Mouse (Mus musculus) lung, embryonic 16.5 days (tissue): ENCODE results near the gene Kcng1. TPM values are rescaled to one million over a fixed set of nuclear protein-coding genes. Genes with fewer than 3 reads are reported as not detected.

ENCODE experiments used
- ATAC-seq: fragments of 200-750 bp; cut with Nextera tagmentation; 2 replicates; pipeline ENCODE4 v1.8.0; 2017; ENCODE audit warnings: low read depth, mild to moderate bottlenecking, moderate library complexity
- H3K27ac ChIP-seq: fragments of 300-500 bp; sonication (generic); 2 replicates; pipeline ENCODE4 v1.5.1; 2014; ENCODE audit warnings: mild to moderate bottlenecking, control low read depth, low read length
- H3K27me3 ChIP-seq: fragments of 300-500 bp; sonication (generic); 2 replicates; pipeline ENCODE4 v1.6.1; 2014; ENCODE audit warnings: low read depth, low read length, mixed read lengths; ENCODE audit not compliant: control insufficient read depth, insufficient read depth
- H3K36me3 ChIP-seq: fragments of 300-500 bp; sonication (generic); 2 replicates; pipeline ENCODE4 v1.6.1; 2014; ENCODE audit warnings: low read length; ENCODE audit not compliant: control insufficient read depth, insufficient read depth
- H3K4me1 ChIP-seq: fragments of 300-500 bp; sonication (generic); replicated peaks from 2 replicates; pipeline ENCODE4 v1.6.1; 2014; ENCODE audit warnings: low read length, mixed read lengths; ENCODE audit not compliant: control insufficient read depth, insufficient read depth
- H3K4me2 ChIP-seq: fragments of 300-500 bp; sonication (generic); 2 replicates; pipeline ENCODE4 v1.6.1; 2014; ENCODE audit warnings: low read depth, low read length, control low read depth
- H3K4me3 ChIP-seq: fragments of 300-500 bp; sonication (generic); 2 replicates; pipeline ENCODE4 v1.5.1; 2014; ENCODE audit warnings: mild to moderate bottlenecking, low read length, control low read depth
- H3K9ac ChIP-seq: fragments of 300-500 bp; sonication (generic); 2 replicates; pipeline ENCODE4 v1.6.1; 2014; ENCODE audit warnings: low read length, control low read depth
- H3K9me3 ChIP-seq: fragments of 300-500 bp; sonication (generic); 2 replicates; pipeline ENCODE4 v1.6.1; 2016; ENCODE audit warnings: low read length; ENCODE audit not compliant: control insufficient read depth
- WGBS: fragments of 180-500 bp; shearing (Covaris S2); extraction: QIAGEN DNeasy Blood & Tissue Kit; methylation state at CpG from one replicate; pipeline ENCODE4 v1.1.7; 2014; 5-methylcytosine and 5-hydroxymethylcytosine counted together
- polyA plus RNA-seq: library from polyadenylated mRNA; unstranded; fragments of >200 nt; fragmentation: Nextera tagmentation; extraction: Ambion mirVana; gene quantifications from 2 replicates; pipeline ENCODE4 v1.2.1, GENCODE M21; 2015

Kcng1 gene
- polyA plus RNA-seq, 1 experiment from 2014 or later: 0.19 TPM

DNA sequence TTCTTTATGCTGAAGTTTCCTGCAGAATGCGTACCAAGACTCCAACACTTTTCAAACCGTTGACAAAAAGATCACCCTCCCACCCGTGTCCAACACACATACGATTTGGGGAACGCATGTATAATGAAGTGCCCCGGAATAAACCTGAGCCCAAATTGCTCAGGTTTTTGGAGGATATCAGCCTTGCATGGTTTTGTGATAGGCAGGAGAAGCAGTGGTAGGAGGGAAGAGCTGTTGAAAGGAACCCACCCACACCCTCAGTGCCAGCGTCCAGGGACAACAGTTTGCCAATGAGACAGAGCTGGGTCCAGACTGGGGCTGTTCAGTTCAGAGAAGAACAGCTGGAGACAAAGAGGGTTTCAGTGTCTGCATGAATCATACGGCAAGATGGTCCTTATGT lies 18.1 kb upstream of the Kcng1 start:
- H3K9ac ChIP-seq: no peak overlapping the region
- H3K27me3 ChIP-seq: no peaks in the 10 kb centered on the region
- H3K36me3 ChIP-seq: no peaks in the 10 kb centered on the region
- H3K4me3 ChIP-seq: no peak overlapping the region
- H3K9me3 ChIP-seq: no peaks in the 10 kb centered on the region
- H3K27ac ChIP-seq: no peak overlapping the region
- H3K4me2 ChIP-seq: no peak overlapping the region
- no peaks in the 10 kb centered on the region for H3K4me1 ChIP-seq
- 81% methylated on average over 8 of the region's 8 CpGs for WGBS
- ATAC-seq: no peak

DNA sequence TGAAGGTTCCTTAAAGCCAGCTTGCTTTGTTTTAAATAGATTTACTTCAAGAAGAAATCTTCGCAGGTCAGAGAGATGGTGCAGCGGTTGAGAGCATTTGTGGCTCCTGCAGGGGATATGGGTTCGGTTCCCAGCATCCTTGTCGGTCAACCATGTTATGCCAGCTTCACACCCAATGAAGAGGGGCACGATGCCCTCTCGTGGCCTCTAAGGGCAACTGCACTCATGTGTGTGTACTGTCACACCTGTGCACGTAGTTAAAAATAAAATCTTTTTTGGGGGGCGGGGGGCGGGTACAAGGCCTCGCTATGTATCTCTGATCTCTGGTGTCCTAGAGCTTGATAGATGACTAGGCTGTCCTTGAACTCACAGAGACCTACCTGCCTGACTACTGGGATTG lies 15.0 kb upstream of the Kcng1 start:
- no peak overlapping the region for H3K27ac ChIP-seq
- no peaks in the 10 kb centered on the region; the same call in 1 of the 2 replicates for H3K4me1 ChIP-seq
- H3K36me3 ChIP-seq: no peaks in the 10 kb centered on the region
- H3K4me3 ChIP-seq: no peak overlapping the region
- H3K4me2 ChIP-seq: no peak overlapping the region
- ATAC-seq: no peak
- peaks cover 4% of the 10 kb centered on the region; the same call in 1 of the 2 replicates for H3K27me3 ChIP-seq
- no peak overlapping the region for H3K9ac ChIP-seq
- WGBS: 84% methylated on average over 10 of the region's 10 CpGs
- H3K9me3 ChIP-seq: no peaks in the 10 kb centered on the region

DNA sequence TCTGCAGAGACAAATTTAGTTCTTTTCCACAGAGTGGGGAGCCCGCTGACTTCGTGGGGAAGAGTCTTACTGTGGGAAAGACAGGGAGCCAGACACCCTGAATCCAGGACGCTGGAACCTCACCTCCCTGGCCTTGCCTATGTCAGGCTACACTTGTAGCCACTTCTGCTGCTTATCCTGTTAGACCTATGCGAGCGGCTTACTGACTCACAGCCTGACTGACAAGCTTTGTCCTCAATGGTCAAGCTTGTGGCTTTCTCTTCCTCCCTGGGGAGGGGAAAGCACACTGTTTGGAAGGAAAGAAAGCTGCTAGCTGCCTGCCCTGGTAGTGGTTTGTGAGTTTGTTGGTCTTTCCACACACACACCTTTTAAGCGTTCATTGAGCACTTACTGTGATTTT lies 11.0 kb upstream of the Kcng1 start:
- Histone ChIP-seq H3K4me2 (no peak overlapping the region), H3K27ac (no peak overlapping the region), H3K9ac (no peak overlapping the region), H3K4me3 (no peak overlapping the region), H3K36me3 (no peaks in the 10 kb centered on the region), H3K27me3 (peaks cover 4% of the 10 kb centered on the region; the same call in 1 of the 2 replicates), H3K9me3 (peaks cover 4% of the 10 kb centered on the region; the same call in 1 of the 2 replicates), H3K4me1 (no peaks in the 10 kb centered on the region; the same call in 1 of the 2 replicates)
- no peak for ATAC-seq
- WGBS: 16% methylated on average over 6 of the region's 6 CpGs

DNA sequence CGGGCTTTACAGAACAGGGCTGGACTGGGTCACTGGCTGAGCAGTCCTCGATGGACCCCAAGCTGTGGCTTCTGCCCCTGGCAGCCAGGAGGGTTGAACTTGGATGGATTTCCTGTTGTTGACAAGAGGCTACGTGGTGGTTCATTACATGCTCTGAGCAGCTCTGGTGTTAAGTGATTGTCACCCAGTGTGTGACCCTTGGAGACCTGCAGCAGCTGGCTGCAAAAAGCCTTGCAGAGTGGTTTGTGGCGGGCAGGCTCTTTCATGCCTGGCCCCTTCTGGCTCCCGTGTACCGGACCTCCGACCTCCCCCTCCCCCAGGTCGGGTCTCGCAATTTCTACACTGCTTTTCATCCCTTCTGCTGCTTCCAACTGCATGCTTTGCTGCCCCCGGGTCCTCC lies 10.5 kb upstream of the Kcng1 start:
- Histone ChIP-seq H3K4me3 (no peak overlapping the region), H3K27me3 (peaks cover 4% of the 10 kb centered on the region; the same call in 1 of the 2 replicates), H3K9me3 (peaks cover 4% of the 10 kb centered on the region; the same call in 1 of the 2 replicates), H3K4me2 (no peak overlapping the region), H3K27ac (no peak overlapping the region), H3K4me1 (no peaks in the 10 kb centered on the region; the same call in 1 of the 2 replicates), H3K9ac (no peak overlapping the region), H3K36me3 (no peaks in the 10 kb centered on the region)
- WGBS: 12% methylated on average over 10 of the region's 10 CpGs
- ATAC-seq: no peak

DNA sequence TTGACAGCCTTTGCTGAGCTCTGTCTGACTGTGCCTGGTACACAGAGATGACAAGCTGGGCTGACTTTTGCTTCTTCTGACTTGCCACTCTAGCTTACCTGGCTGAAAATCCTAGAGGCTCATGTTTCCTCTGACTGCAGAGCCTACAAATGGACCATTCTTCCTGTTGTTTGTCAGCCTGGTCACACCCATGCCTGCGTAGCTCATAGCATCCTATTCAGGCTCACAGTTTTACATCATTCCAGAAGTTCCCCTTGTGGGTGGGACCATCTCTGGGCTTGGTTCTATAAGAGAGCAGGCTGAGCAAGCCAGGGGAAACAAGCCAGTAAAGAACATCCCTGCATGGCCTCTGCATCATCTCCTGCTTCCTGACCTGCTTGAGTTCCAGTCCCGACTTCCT lies 8.3 kb upstream of the Kcng1 start:
- H3K4me1 ChIP-seq: no peaks in the 10 kb centered on the region; the same call in 1 of the 2 replicates
- no peak overlapping the region for H3K27ac ChIP-seq
- no peak overlapping the region for H3K4me3 ChIP-seq
- H3K27me3 ChIP-seq: peaks cover 4% of the 10 kb centered on the region; the same call in 1 of the 2 replicates
- no peak overlapping the region for H3K9ac ChIP-seq
- no peaks in the 10 kb centered on the region for H3K36me3 ChIP-seq
- peaks cover 10% of the 10 kb centered on the region for H3K9me3 ChIP-seq
- ATAC-seq: no peak
- 64% methylated on average over 2 of the region's 2 CpGs for WGBS
- H3K4me2 ChIP-seq: no peak overlapping the region

DNA sequence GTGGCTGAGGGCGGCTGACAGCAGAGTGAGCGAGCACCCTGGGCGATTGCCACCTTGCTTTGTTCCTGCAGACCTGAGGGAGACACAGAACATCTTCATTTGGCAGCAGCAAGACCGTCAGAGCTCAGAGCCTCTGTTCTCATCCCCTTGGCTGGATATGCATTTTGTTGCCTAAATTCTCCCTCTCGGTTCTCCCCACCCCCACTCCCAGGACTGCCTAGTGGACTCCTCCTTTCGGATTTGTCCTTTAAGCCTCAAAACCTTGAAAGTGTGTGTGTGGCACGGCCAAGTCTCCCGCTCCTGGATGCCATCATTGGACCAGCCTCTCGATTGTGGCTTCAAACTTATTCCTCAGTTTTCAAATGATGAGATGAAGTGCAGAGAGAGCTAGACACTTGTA lies 7.5 kb upstream of the Kcng1 start:
- H3K27me3 ChIP-seq: peaks cover 6% of the 10 kb centered on the region
- H3K4me3 ChIP-seq: no peak overlapping the region
- H3K4me1 ChIP-seq: no peaks in the 10 kb centered on the region; the same call in 1 of the 2 replicates
- H3K9me3 ChIP-seq: peaks cover 10% of the 10 kb centered on the region
- no peak overlapping the region for H3K9ac ChIP-seq
- H3K4me2 ChIP-seq: peak overlapping the region; percentile 30
- no peak overlapping the region for H3K27ac ChIP-seq
- H3K36me3 ChIP-seq: no peaks in the 10 kb centered on the region
- WGBS: 48% methylated on average over 9 of the region's 9 CpGs
- ATAC-seq: no peak

DNA sequence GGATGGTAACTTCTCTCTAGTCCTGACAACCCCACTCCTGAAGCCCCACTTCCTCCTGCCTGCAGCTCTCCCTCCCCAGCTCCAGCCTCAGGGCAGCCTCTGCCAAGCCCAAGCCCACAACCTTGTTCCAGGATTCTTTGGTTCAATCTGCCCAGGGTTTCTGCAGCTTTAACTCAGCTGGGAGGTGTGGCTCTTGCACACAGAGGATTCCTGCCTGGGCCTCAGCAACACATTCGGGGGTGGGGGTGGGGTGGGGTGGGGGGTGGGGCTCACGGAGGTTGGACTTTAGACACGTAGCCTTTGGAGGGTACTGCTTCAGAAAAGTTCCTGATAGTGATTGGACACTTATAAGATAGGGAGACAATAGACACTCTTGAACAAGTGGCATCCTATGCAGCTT lies 5.5 kb upstream of the Kcng1 start:
- Histone ChIP-seq H3K9ac (no peak overlapping the region), H3K4me3 (no peak overlapping the region), H3K4me2 (no peak overlapping the region), H3K27me3 (peaks cover 12% of the 10 kb centered on the region), H3K27ac (no peak overlapping the region), H3K36me3 (no peaks in the 10 kb centered on the region), H3K4me1 (no peaks in the 10 kb centered on the region; the same call in 1 of the 2 replicates), H3K9me3 (peaks cover 10% of the 10 kb centered on the region)
- 14% methylated on average over 3 of the region's 3 CpGs for WGBS
- ATAC-seq: no peak

DNA sequence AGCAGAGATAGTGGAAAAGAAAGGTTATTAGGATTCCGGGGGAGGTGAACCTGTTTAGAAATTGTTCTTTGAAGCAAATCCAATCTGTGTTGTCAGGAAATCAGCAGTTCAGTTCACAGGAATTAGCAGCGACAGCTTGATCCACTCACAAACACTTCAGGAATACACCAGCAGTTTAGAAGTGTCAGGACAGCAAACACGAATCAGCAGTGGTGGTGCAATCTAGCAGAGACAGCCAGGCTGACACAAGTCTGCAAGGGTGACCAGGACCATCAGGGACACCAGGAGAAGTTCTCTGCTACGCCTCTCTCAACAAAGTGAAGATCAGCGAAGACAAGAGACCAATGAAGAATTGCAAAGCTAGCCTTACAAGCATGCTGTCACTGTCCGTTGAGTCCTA lies 3.6 kb upstream of the Kcng1 start:
- no peak for ATAC-seq
- no peaks in the 10 kb centered on the region for H3K36me3 ChIP-seq
- no peak overlapping the region for H3K27ac ChIP-seq
- H3K9me3 ChIP-seq: peaks cover 6% of the 10 kb centered on the region; the same call in 1 of the 2 replicates
- H3K9ac ChIP-seq: no peak overlapping the region
- 48% methylated on average over 6 of the region's 6 CpGs for WGBS
- H3K27me3 ChIP-seq: peaks cover 31% of the 10 kb centered on the region
- H3K4me1 ChIP-seq: peaks cover 9% of the 10 kb centered on the region; the same call in 1 of the 2 replicates
- no peak overlapping the region for H3K4me2 ChIP-seq
- H3K4me3 ChIP-seq: no peak overlapping the region

DNA sequence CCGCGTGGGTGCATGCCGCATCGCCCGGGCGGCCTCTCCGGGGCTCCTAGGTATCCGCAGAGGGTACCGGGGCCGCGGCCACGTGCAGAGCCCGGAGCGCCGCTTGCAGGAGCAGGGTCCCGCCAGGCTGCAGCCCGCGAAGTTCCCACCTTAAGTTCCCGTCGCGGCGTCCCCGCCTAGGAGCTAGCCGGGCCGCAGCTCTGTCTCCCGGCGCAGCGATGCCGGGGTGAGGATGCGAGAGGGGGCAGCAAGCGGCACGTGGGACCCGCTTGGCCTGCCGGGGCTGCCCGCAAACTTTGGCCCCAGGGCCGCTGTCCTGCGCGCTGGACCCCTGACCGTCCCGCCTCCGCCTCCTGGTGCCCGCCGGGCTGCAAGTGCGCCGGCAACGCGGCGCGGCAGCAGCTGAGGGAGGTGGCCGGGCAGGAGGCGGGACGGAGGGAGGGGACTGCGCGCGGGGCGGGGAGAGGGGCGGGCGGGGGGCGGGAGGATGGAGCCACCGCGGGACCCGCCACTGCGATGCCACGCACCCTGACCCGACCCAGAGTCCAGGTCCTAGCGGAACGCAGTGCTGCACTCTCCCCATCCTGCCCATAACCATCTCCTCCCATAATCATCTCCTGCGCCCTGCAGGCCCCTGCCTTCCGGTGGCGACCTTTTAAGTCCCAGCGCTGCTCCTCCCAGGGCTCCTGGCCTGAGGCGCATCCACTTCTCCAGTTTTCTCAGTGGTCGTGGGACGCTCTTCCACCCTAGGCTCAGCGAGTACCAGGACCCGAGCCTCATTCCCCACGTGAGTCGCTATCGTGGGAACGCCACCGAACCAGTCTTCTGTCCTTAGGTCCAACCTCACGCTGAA lies 581 bp downstream of the Kcng1 start:
- Histone ChIP-seq H3K4me2 (peak overlapping the region; percentile 96), H3K36me3 (no peaks in the 10 kb centered on the region), H3K4me1 (peaks cover 9% of the 10 kb centered on the region; the same call in 1 of the 2 replicates), H3K9me3 (peaks cover 6% of the 10 kb centered on the region; the same call in 1 of the 2 replicates), H3K4me3 (peak overlapping the region; percentile 55), H3K9ac (peak overlapping the region; percentile 49), H3K27ac (no peak overlapping the region), H3K27me3 (peaks cover 65% of the 10 kb centered on the region)
- peak; percentile 83 for ATAC-seq
- WGBS: 2% methylated on average over 70 of the region's 82 CpGs
